Mouse (Mus musculus) heart, postnatal 0 days (tissue): ENCODE results near the gene Col19a1. TPM values are rescaled to one million over a fixed set of nuclear protein-coding genes. Genes with fewer than 3 reads are reported as not detected.

Experiments
- ATAC-seq: fragments of 200-750 bp; cut with Nextera tagmentation; 2 replicates; pipeline ENCODE4 v1.8.0; 2017; ENCODE audit warnings: low read depth, moderate number of reproducible peaks, moderate library complexity; ENCODE audit not compliant: insufficient read depth
- DNase-seq: peaks from one replicate; pipeline ENCODE4 v3.0.0-alpha.2; 2016; ENCODE audit warnings: low spot score
- H3K27ac ChIP-seq: fragments of 300-500 bp; sonication (generic); 2 replicates; pipeline ENCODE4 v1.5.1; 2014; ENCODE audit warnings: low read depth, mild to moderate bottlenecking
- H3K27me3 ChIP-seq: fragments of 300-500 bp; sonication (generic); 2 replicates; pipeline ENCODE4 v1.6.1; 2014; ENCODE audit warnings: low read length, mixed read lengths; ENCODE audit not compliant: control insufficient read depth, insufficient read depth
- H3K36me3 ChIP-seq: fragments of 300-500 bp; sonication (generic); replicated peaks from 2 replicates; pipeline ENCODE4 v1.6.1; 2014; ENCODE audit warnings: low read length, mixed read lengths; ENCODE audit not compliant: control insufficient read depth, insufficient read depth
- H3K4me1 ChIP-seq: fragments of 300-500 bp; sonication (generic); 2 replicates; pipeline ENCODE4 v1.6.1; 2014; ENCODE audit warnings: antibody characterized with exemption; ENCODE audit not compliant: control insufficient read depth, insufficient read depth
- H3K4me2 ChIP-seq: fragments of 300-500 bp; sonication (generic); 2 replicates; pipeline ENCODE4 v1.6.1; 2014; ENCODE audit warnings: low read depth, mild to moderate bottlenecking, low read length, moderate library complexity
- H3K4me3 ChIP-seq: fragments of 300-500 bp; sonication (generic); 2 replicates; pipeline ENCODE4 v1.5.1; 2014; ENCODE audit warnings: low read depth, low read length
- H3K9ac ChIP-seq: fragments of 300-500 bp; sonication (generic); replicated peaks from 2 replicates; pipeline ENCODE4 v1.6.1; 2014; ENCODE audit warnings: low read depth, low read length, mixed read lengths
- H3K9me3 ChIP-seq: fragments of 300-500 bp; sonication (generic); replicated peaks from 2 replicates; pipeline ENCODE4 v1.6.1; 2016; ENCODE audit warnings: low read length; ENCODE audit not compliant: control insufficient read depth
- CTCF ChIP-seq: IDR thresholded peaks from 2 replicates; pipeline ENCODE4 v1.5.1; 2016; ENCODE audit warnings: antibody characterized with exemption, control low read depth, low read depth
- EP300 ChIP-seq: IDR thresholded peaks from 2 replicates; pipeline ENCODE4 v1.6.1; 2016; ENCODE audit warnings: antibody characterized with exemption, low read depth
- whole genome bisulfite sequencing: fragments of 180-500 bp; shearing (Covaris S2); extraction: QIAGEN DNeasy Blood & Tissue Kit; methylation state at CpG from one replicate; pipeline ENCODE4 v1.1.7; 2014; 5-methylcytosine and 5-hydroxymethylcytosine counted together
- polyA plus RNA-seq: library from polyadenylated mRNA; unstranded; fragments of >200 nt; fragmentation: Nextera tagmentation; extraction: Ambion mirVana; gene quantifications from 2 replicates; pipeline ENCODE4 v1.2.1, GENCODE M21; 2015
- total RNA-seq: library from RNA; depleted of rRNA; stranded (reverse); fragments of >200 nt; gene quantifications from 2 replicates; pipeline ENCODE4 v1.2.3, GENCODE M21; 2014; ENCODE audit warnings: low replicate concordance

The Col19a1 gene
- total and polyA plus RNA-seq, 2 experiments from 2014 or later, result 0.04 to 0.69 TPM

- Histone ChIP-seq H3K27me3 (no peaks in the 10 kb centered on the region), H3K4me2 (no peak overlapping the region), H3K4me1 (no peaks in the 10 kb centered on the region), H3K9ac (no peak overlapping the region), H3K36me3 (no peaks in the 10 kb centered on the region), H3K27ac (no peak overlapping the region), H3K9me3 (no peaks in the 10 kb centered on the region), H3K4me3 (no peak overlapping the region)
- TF ChIP-seq EP300, result no peak
- peak; percentile 79 for TF ChIP-seq CTCF
- WGBS, result 16% methylated on average over 8 of the region's 8 CpGs
- ATAC-seq, result no peak
- peak; percentile 33 for DNase-seq
Measured at GRCm38 (mm10) chr1:24302674-24303073, 284.6 kb downstream of the Col19a1 start.

- TF ChIP-seq CTCF, result no peak
- TF ChIP-seq EP300, result no peak
Measured at GRCm38 (mm10) chr1:24300700-24301099, 286.6 kb downstream of the Col19a1 start.

GRCm38 (mm10) chr1:24294979-24295942, 292.0 kb downstream of the Col19a1 start:
- ATAC-seq, result no peak
- DNase-seq, result no peak
- no peak overlapping the region for H3K27ac ChIP-seq

More at GRCm38 (mm10) chr1:24300700-24301099, 286.6 kb downstream of the Col19a1 start:
- no peak overlapping the region for H3K27ac ChIP-seq
- no peaks in the 10 kb centered on the region for H3K36me3 ChIP-seq
- no peaks in the 10 kb centered on the region for H3K9me3 ChIP-seq
- no peak overlapping the region for H3K9ac ChIP-seq
- ATAC-seq, result no peak
- no peak overlapping the region for H3K4me2 ChIP-seq
- WGBS, result 79% methylated on average over 3 of the region's 3 CpGs
- no peaks in the 10 kb centered on the region for H3K4me1 ChIP-seq
- DNase-seq, result no peak
- H3K27me3 ChIP-seq, result no peaks in the 10 kb centered on the region
- no peak overlapping the region for H3K4me3 ChIP-seq

GRCm38 (mm10) chr1:24292515-24292914, 294.8 kb downstream of the Col19a1 start:
- Histone ChIP-seq H3K9me3 (no peaks in the 10 kb centered on the region), H3K4me2 (no peak overlapping the region), H3K27me3 (no peaks in the 10 kb centered on the region), H3K27ac (no peak overlapping the region), H3K4me1 (no peaks in the 10 kb centered on the region), H3K36me3 (no peaks in the 10 kb centered on the region), H3K4me3 (no peak overlapping the region), H3K9ac (no peak overlapping the region)
- no peak for TF ChIP-seq EP300
- DNase-seq (no peak), ATAC-seq (no peak)
- 72% methylated on average over 2 of the region's 2 CpGs for whole genome bisulfite sequencing

More at GRCm38 (mm10) chr1:24294979-24295942, 292.0 kb downstream of the Col19a1 start:
- H3K36me3 ChIP-seq, result no peaks in the 10 kb centered on the region
- no peaks in the 10 kb centered on the region for H3K9me3 ChIP-seq
- 73% methylated on average over 7 of the region's 7 CpGs for WGBS
- H3K4me1 ChIP-seq, result no peaks in the 10 kb centered on the region
- H3K4me2 ChIP-seq, result no peak overlapping the region
- H3K4me3 ChIP-seq, result no peak overlapping the region
- no peak for TF ChIP-seq EP300
- TF ChIP-seq CTCF, result no peak
- H3K27me3 ChIP-seq, result no peaks in the 10 kb centered on the region
- H3K9ac ChIP-seq, result no peak overlapping the region

- TF ChIP-seq EP300 (no peak), CTCF (no peak)
- Histone ChIP-seq H3K27me3 (no peaks in the 10 kb centered on the region), H3K4me1 (no peaks in the 10 kb centered on the region), H3K4me3 (no peak overlapping the region), H3K9me3 (no peaks in the 10 kb centered on the region), H3K4me2 (no peak overlapping the region), H3K36me3 (no peaks in the 10 kb centered on the region), H3K27ac (no peak overlapping the region), H3K9ac (no peak overlapping the region)
- 59% methylated on average over 6 of the region's 6 CpGs for WGBS
- DNase-seq (no peak), ATAC-seq (no peak)
Measured at GRCm38 (mm10) chr1:24286360-24286759, 300.9 kb downstream of the Col19a1 start.
